Mouse (Mus musculus) heart, embryonic 13.5 days (tissue): ENCODE measurements around the gene Tmem231. TPM values are rescaled to one million over a fixed set of nuclear protein-coding genes. Genes with fewer than 3 reads are reported as not detected.

Experiments
- polyA plus RNA-seq: library from polyadenylated mRNA; unstranded; fragments of >200 nt; fragmentation: Nextera tagmentation; extraction: Ambion mirVana; gene quantifications from 2 replicates; pipeline ENCODE4 v1.2.1, GENCODE M21; 2015

Tmem231 gene
- polyA plus RNA-seq, 1 experiment from 2014 or later = 5.0 TPM

Other genes with a start within 250 kb of the Tmem231 start
- 1.9 TPM in 1 of 2 replicates, not detected in the other for gene Ctrb1, start 242.9 kb downstream of the Tmem231 start, polyA plus RNA-seq
- gene Bcar1, start 190.1 kb downstream of the Tmem231 start, polyA plus RNA-seq = 40.2 and 43.4 TPM in 2 replicates
- 132 and 142 TPM in 2 replicates for gene Cfdp1, start 79.6 kb downstream of the Tmem231 start, polyA plus RNA-seq
- 3.4 and 3.8 TPM in 2 replicates for gene Tmem170, start 57.1 kb downstream of the Tmem231 start, polyA plus RNA-seq
- gene Chst5, start 23.4 kb downstream of the Tmem231 start, polyA plus RNA-seq = 0.17 and 0.19 TPM in 2 replicates
- 186 and 205 TPM in 2 replicates for gene Gabarapl2, start 6.8 kb upstream of the Tmem231 start, polyA plus RNA-seq
- gene Adat1, start 58.4 kb upstream of the Tmem231 start, polyA plus RNA-seq = 6.2 and 6.9 TPM in 2 replicates
- 132 and 138 TPM in 2 replicates for gene Kars, start 77.4 kb upstream of the Tmem231 start, polyA plus RNA-seq
- gene Terf2ip, start 77.5 kb upstream of the Tmem231 start, polyA plus RNA-seq = 17.2 and 17.4 TPM in 2 replicates
- gene Gm6793, start 81.2 kb upstream of the Tmem231 start, polyA plus RNA-seq = 0.13 and 0.37 TPM in 2 replicates